In genomic region chr10:29148076-29148475, GRCm38 (mm10) we compare ENCODE assay signal across 8 mouse cellular contexts. TPM values are rescaled to one million over a fixed set of nuclear protein-coding genes. Genes with fewer than 3 reads are reported as not detected.
A peak's percentile ranks its signal among the peaks of the same experiment; 100 is the strongest.
DNase-seq lines count a peak whose midpoint lies in the region; ATAC-seq lines count a peak whose summit lies in the region.

No protein-coding gene starts in this region.

- no peaks in the 10 kb centered on the region for H3K36me3 ChIP-seq in megakaryocyte, embryonic 14.5 days (replicated peaks; ENCODE audit: low read length)
- H3K36me3 ChIP-seq in embryonic facial prominence, embryonic 11.5 days (replicated peaks; ENCODE audit: control insufficient read depth, insufficient read depth, low read depth, low read length), result no peaks in the 10 kb centered on the region
- H3K36me3 ChIP-seq in intestine, embryonic 15.5 days, result no peaks in the 10 kb centered on the region
- peaks cover 2% of the 10 kb centered on the region; the same call in 1 of the 2 replicates for H3K36me3 ChIP-seq in midbrain, embryonic 11.5 days (ENCODE audit: control insufficient read depth, insufficient read depth, low read length)

- H3K9me3 ChIP-seq in megakaryocyte, embryonic 14.5 days, result peaks cover 8% of the 10 kb centered on the region; the same call in 1 of the 2 replicates
- H3K9me3 ChIP-seq in embryonic facial prominence, embryonic 11.5 days (replicated peaks; ENCODE audit: control insufficient read depth, low read length), result no peaks in the 10 kb centered on the region
- no peaks in the 10 kb centered on the region for H3K9me3 ChIP-seq in intestine, embryonic 15.5 days
- no peaks in the 10 kb centered on the region for H3K9me3 ChIP-seq in midbrain, embryonic 11.5 days (ENCODE audit: control insufficient read depth, low read length)

- DNase-seq in embryonic facial prominence, embryonic 11.5 days (ENCODE audit: low spot score), result peak; percentile 14
- DNase-seq in midbrain, embryonic 11.5 days (ENCODE audit: low spot score, missing footprints), result peak; percentile 89
- no peak for DNase-seq in spleen, adult 12 weeks (ENCODE audit: low spot score)
- no peak for DNase-seq in lung, postnatal 25 days (ENCODE audit: low spot score)
- DNase-seq in urinary bladder, adult 18-20 months (ENCODE audit: low spot score in 2 of 2), result no peak

- no peak overlapping the region for H3K9ac ChIP-seq in embryonic facial prominence, embryonic 11.5 days (replicated peaks; ENCODE audit: low read length)
- no peak overlapping the region for H3K9ac ChIP-seq in intestine, embryonic 15.5 days
- peak overlapping the region; percentile 80 for H3K9ac ChIP-seq in midbrain, embryonic 11.5 days (ENCODE audit: low read length)

- no peak overlapping the region for H3K27ac ChIP-seq in embryonic facial prominence, embryonic 11.5 days (replicated peaks; ENCODE audit: low read depth, low read length)
- no peak overlapping the region for H3K27ac ChIP-seq in intestine, embryonic 15.5 days
- peak overlapping the region; percentile 88; the same call in 1 of the 2 replicates for H3K27ac ChIP-seq in midbrain, embryonic 11.5 days (ENCODE audit: low read depth, low read length)

- H3K4me2 ChIP-seq in embryonic facial prominence, embryonic 11.5 days (ENCODE audit: low read depth, low read length), result peak overlapping the region; percentile 98
- H3K4me2 ChIP-seq in intestine, embryonic 15.5 days (replicated peaks), result peak overlapping the region; percentile 96
- H3K4me2 ChIP-seq in midbrain, embryonic 11.5 days, result peak overlapping the region; percentile 79

- H3K27me3 ChIP-seq in megakaryocyte, embryonic 14.5 days (replicated peaks), result peaks cover 48% of the 10 kb centered on the region
- H3K27me3 ChIP-seq in embryonic facial prominence, embryonic 11.5 days (ENCODE audit: control insufficient read depth, insufficient read depth, low read length), result peaks cover 15% of the 10 kb centered on the region; the same call in 1 of the 2 replicates
- H3K27me3 ChIP-seq in intestine, embryonic 15.5 days (replicated peaks), result peaks cover 35% of the 10 kb centered on the region
- no peaks in the 10 kb centered on the region for H3K27me3 ChIP-seq in midbrain, embryonic 11.5 days (ENCODE audit: control insufficient read depth, insufficient read depth, low read length)

- H3K4me3 ChIP-seq in megakaryocyte, embryonic 14.5 days (replicated peaks), result peak overlapping the region; percentile 24
- H3K4me3 ChIP-seq in embryonic facial prominence, embryonic 11.5 days (ENCODE audit: low read depth, low read length), result peak overlapping the region; percentile 59; the same call in 1 of the 2 replicates
- H3K4me3 ChIP-seq in intestine, embryonic 15.5 days (replicated peaks), result peak overlapping the region; percentile 53
- peak overlapping the region; percentile 69 for H3K4me3 ChIP-seq in midbrain, embryonic 11.5 days (ENCODE audit: low read depth, low read length)

- peaks cover 27% of the 10 kb centered on the region for H3K4me1 ChIP-seq in megakaryocyte, embryonic 14.5 days
- H3K4me1 ChIP-seq in embryonic facial prominence, embryonic 11.5 days (ENCODE audit: control insufficient read depth, insufficient read depth, low read length), result peaks cover 2% of the 10 kb centered on the region
- H3K4me1 ChIP-seq in intestine, embryonic 15.5 days (replicated peaks), result peaks cover 6% of the 10 kb centered on the region; the same call in 1 of the 2 replicates
- H3K4me1 ChIP-seq in midbrain, embryonic 11.5 days (ENCODE audit: control insufficient read depth, insufficient read depth, low read length), result peaks cover 14% of the 10 kb centered on the region

- ATAC-seq in megakaryocyte, adult 5-6 weeks (ENCODE audit: poor library complexity, severe bottlenecking), result no peak
- ATAC-seq in embryonic facial prominence, embryonic 11.5 days (replicated peaks; ENCODE audit: insufficient number of reproducible peaks, low FRiP score, low TSS enrichment, low read depth), result no peak
- no peak for ATAC-seq in intestine, embryonic 15.5 days
- ATAC-seq in midbrain, embryonic 11.5 days (ENCODE audit: low FRiP score), result no peak

- 1% methylated on average over 21 of the region's 21 CpGs for WGBS in embryonic facial prominence, embryonic 11.5 days
- WGBS in intestine, embryonic 15.5 days, result 6% methylated on average over 21 of the region's 21 CpGs
- WGBS in midbrain, embryonic 11.5 days, result 4% methylated on average over 21 of the region's 21 CpGs

RNA-seq across cellular contexts. Expression of gene Soga3, which starts 4.4 kb away (rescaled TPM):
- polyA plus RNA-seq in megakaryocyte, embryonic 14.5 days (2012; ENCODE audit: insufficient read depth, low replicate concordance), result 1.3 TPM in 1 of 2 replicates, not detected in the other
- total RNA-seq in megakaryocyte, adult 5-6 weeks (2015), result not detected in 2 replicates
- not detected in 2 replicates for total RNA-seq in megakaryocyte, adult 5-6 weeks (2017)
- 7.8 and 10.0 TPM in 2 replicates for polyA plus RNA-seq in embryonic facial prominence, embryonic 11.5 days (2014; fragmentation: Nextera tagmentation; extraction: Ambion mirVana)
- polyA plus RNA-seq in intestine, embryonic 15.5 days (2015; fragmentation: Nextera tagmentation; extraction: Ambion mirVana), result 3.2 and 3.6 TPM in 2 replicates
- 35.0 and 35.2 TPM in 2 replicates for polyA plus RNA-seq in midbrain, embryonic 11.5 days (2014; fragmentation: Nextera tagmentation; extraction: Ambion mirVana)

RNA-seq across cellular contexts. Expression of gene Gm49353, which starts 50.7 kb away (rescaled TPM):
- not detected in 2 replicates for polyA plus RNA-seq in megakaryocyte, embryonic 14.5 days (2012; ENCODE audit: insufficient read depth, low replicate concordance)
- not detected in 2 replicates for total RNA-seq in megakaryocyte, adult 5-6 weeks (2015)
- total RNA-seq in megakaryocyte, adult 5-6 weeks (2017), result not detected in 2 replicates
- 1.1 TPM in 1 of 2 replicates, not detected in the other for polyA plus RNA-seq in embryonic facial prominence, embryonic 11.5 days (2014; fragmentation: Nextera tagmentation; extraction: Ambion mirVana)
- polyA plus RNA-seq in intestine, embryonic 15.5 days (2015; fragmentation: Nextera tagmentation; extraction: Ambion mirVana), result 0.81 TPM in 1 of 2 replicates, not detected in the other
- 2.5 and 4.9 TPM in 2 replicates for polyA plus RNA-seq in midbrain, embryonic 11.5 days (2014; fragmentation: Nextera tagmentation; extraction: Ambion mirVana)

Comparison
In these comparisons a context has a peak if more than half of its experiments do, and no peak if none do; other contexts are left out.
1. DNase-seq: peak in embryonic facial prominence, embryonic 11.5 days (single experiment) and midbrain, embryonic 11.5 days (single experiment); none in spleen, adult 12 weeks (single experiment), lung, postnatal 25 days (single experiment) and urinary bladder, adult 18-20 months (0 of 2).
2. Peak in every context shown above with its lines, with median percentiles within 50 percentile points of each other: H3K4me3 ChIP-seq and H3K4me2 ChIP-seq.